In genomic region chr2:4474539-4474937, GRCm38 (mm10) we compare ENCODE assay signal across 10 mouse cellular contexts.
DNase-seq lines count a peak whose midpoint lies in the region; ATAC-seq and TF ChIP-seq lines count a peak whose summit lies in the region.
"Had no signal": no experiment of that assay in that cellular context is flagged by ENCODE, and none has a peak within 500 bp of the region (broad histone marks: within the 10 kb centered on the region; RNA-seq: fewer than 3 reads in every experiment).

No protein-coding gene starts in this region.

- TF ChIP-seq EP300 in lung, postnatal 0 days (IDR thresholded peaks at IDR 0.05): no peak

- 0 out of 2 replicates have a peak overlapping the region, but pooled peaks have one; percentile 38 for H3K27ac ChIP-seq in forebrain, embryonic 13.5 days
- H3K27ac ChIP-seq in forebrain, embryonic 11.5 days (ENCODE audit: low read depth, low read length): no peak overlapping the region
- H3K27ac ChIP-seq in kidney, postnatal 0 days: 0 out of 2 replicates have a peak overlapping the region, but pooled peaks have one; percentile 47
- 0 out of 2 replicates have a peak overlapping the region, but pooled peaks have one; percentile 13 for H3K27ac ChIP-seq in heart, embryonic 12.5 days (ENCODE audit: poor library complexity, severe bottlenecking)
- no peak overlapping the region for H3K27ac ChIP-seq in lung, postnatal 0 days (ENCODE audit: low read length)

- intact Hi-C loops in gastrocnemius, postnatal 14 days (cut with DNase I; ENCODE audit: low total_unique reads): no loop called here

- H3K36me3 ChIP-seq in forebrain, embryonic 13.5 days (ENCODE audit: poor library complexity, severe bottlenecking): peaks cover 20% of the 10 kb centered on the region
- no peaks in the 10 kb centered on the region; the same call in 1 of the 2 replicates for H3K36me3 ChIP-seq in forebrain, embryonic 11.5 days (ENCODE audit: control insufficient read depth, insufficient read depth, low read length)
- no peaks in the 10 kb centered on the region for H3K36me3 ChIP-seq in kidney, postnatal 0 days (ENCODE audit: insufficient read depth, low read length)
- no peaks in the 10 kb centered on the region; the same call in 1 of the 2 replicates for H3K36me3 ChIP-seq in heart, embryonic 12.5 days
- H3K36me3 ChIP-seq in lung, postnatal 0 days (ENCODE audit: insufficient read depth, low read length): no peaks in the 10 kb centered on the region

- H3K4me2 ChIP-seq in forebrain, embryonic 13.5 days: no peak overlapping the region
- H3K4me2 ChIP-seq in forebrain, embryonic 11.5 days (ENCODE audit: low read depth, low read length, severe bottlenecking): no peak overlapping the region
- no peak overlapping the region for H3K4me2 ChIP-seq in kidney, postnatal 0 days (ENCODE audit: low read length)
- no peak overlapping the region for H3K4me2 ChIP-seq in heart, embryonic 12.5 days
- no peak overlapping the region for H3K4me2 ChIP-seq in lung, postnatal 0 days (replicated peaks; ENCODE audit: low read depth, low read length)

- no peaks in the 10 kb centered on the region for H3K9me3 ChIP-seq in forebrain, embryonic 13.5 days (replicated peaks)
- no peaks in the 10 kb centered on the region for H3K9me3 ChIP-seq in forebrain, embryonic 11.5 days (ENCODE audit: control insufficient read depth, low read length)
- no peaks in the 10 kb centered on the region for H3K9me3 ChIP-seq in kidney, postnatal 0 days (replicated peaks; ENCODE audit: low read length)
- no peaks in the 10 kb centered on the region for H3K9me3 ChIP-seq in heart, embryonic 12.5 days (replicated peaks)
- H3K9me3 ChIP-seq in lung, postnatal 0 days (ENCODE audit: low read length): no peaks in the 10 kb centered on the region

- DNase-seq in forebrain, embryonic 11.5 days (ENCODE audit: low spot score): no peak
- no peak for DNase-seq in kidney, postnatal 0 days (ENCODE audit: low spot score)
- DNase-seq in kidney, adult 11 months: no peak
- peak; percentile 38 for DNase-seq in lung, postnatal 0 days (ENCODE audit: low spot score)
- DNase-seq in gastrocnemius, postnatal 14 days: no peak
- DNase-seq in adrenal gland, postnatal 4 days (ENCODE audit: low spot score in 2 of 2): no peak
- DNase-seq: right cerebral cortex, postnatal 14 days had no signal

- peak; percentile 47; the same call in 1 of the 2 replicates for TF ChIP-seq CTCF in kidney, postnatal 0 days (IDR thresholded peaks at IDR 0.05; ENCODE audit: low read depth)
- peak; percentile 50 for TF ChIP-seq CTCF in lung, postnatal 0 days (IDR thresholded peaks at IDR 0.05)

- H3K9ac ChIP-seq in forebrain, embryonic 13.5 days: no peak overlapping the region
- H3K9ac ChIP-seq in forebrain, embryonic 11.5 days (ENCODE audit: low read length): no peak overlapping the region
- no peak overlapping the region for H3K9ac ChIP-seq in kidney, postnatal 0 days (ENCODE audit: low read depth, low read length)
- no peak overlapping the region for H3K9ac ChIP-seq in heart, embryonic 12.5 days
- no peak overlapping the region for H3K9ac ChIP-seq in lung, postnatal 0 days (replicated peaks; ENCODE audit: low read depth)

- no peak for ATAC-seq in forebrain, embryonic 13.5 days
- ATAC-seq in forebrain, embryonic 11.5 days (replicated peaks; ENCODE audit: low FRiP score): no peak
- ATAC-seq in kidney, postnatal 0 days (replicated peaks; ENCODE audit: low FRiP score, low read depth): no peak
- ATAC-seq in heart, embryonic 12.5 days (ENCODE audit: insufficient number of reproducible peaks, low FRiP score): no peak
- ATAC-seq in lung, postnatal 0 days: peak; percentile 41

- no peak overlapping the region for H3K4me3 ChIP-seq in forebrain, embryonic 13.5 days
- H3K4me3 ChIP-seq in forebrain, embryonic 11.5 days (ENCODE audit: low read depth, low read length): no peak overlapping the region
- no peak overlapping the region for H3K4me3 ChIP-seq in kidney, postnatal 0 days (replicated peaks; ENCODE audit: low read depth, low read length)
- no peak overlapping the region for H3K4me3 ChIP-seq in heart, embryonic 12.5 days
- no peak overlapping the region for H3K4me3 ChIP-seq in lung, postnatal 0 days (ENCODE audit: low read depth, low read length)
- H3K4me3 ChIP-seq: erythroblast, embryonic 14.5 days had no signal

- H3K4me1 ChIP-seq in forebrain, embryonic 13.5 days: 0 out of 2 replicates have a peak, but pooled peaks cover 7% of the 10 kb centered on the region
- no peaks in the 10 kb centered on the region for H3K4me1 ChIP-seq in forebrain, embryonic 11.5 days (replicated peaks; ENCODE audit: control insufficient read depth, insufficient read depth, low read length)
- H3K4me1 ChIP-seq in kidney, postnatal 0 days (replicated peaks; ENCODE audit: insufficient read depth, low read length): 0 out of 2 replicates have a peak, but pooled peaks cover 7% of the 10 kb centered on the region
- H3K4me1 ChIP-seq in heart, embryonic 12.5 days (replicated peaks): peaks cover 47% of the 10 kb centered on the region
- H3K4me1 ChIP-seq in lung, postnatal 0 days (ENCODE audit: insufficient read depth, low read depth, low read length): no peaks in the 10 kb centered on the region; the same call in 1 of the 2 replicates

- H3K27me3 ChIP-seq in forebrain, embryonic 13.5 days: no peaks in the 10 kb centered on the region
- H3K27me3 ChIP-seq in forebrain, embryonic 11.5 days (ENCODE audit: control insufficient read depth, insufficient read depth, low read length): no peaks in the 10 kb centered on the region
- H3K27me3 ChIP-seq in kidney, postnatal 0 days (ENCODE audit: insufficient read depth, low read length): no peaks in the 10 kb centered on the region
- H3K27me3 ChIP-seq in heart, embryonic 12.5 days (replicated peaks): no peaks in the 10 kb centered on the region
- H3K27me3 ChIP-seq in lung, postnatal 0 days (replicated peaks; ENCODE audit: insufficient read depth, low read length): no peaks in the 10 kb centered on the region

Comparison
In these comparisons a context has a peak if more than half of its experiments do, and no peak if none do; other contexts are left out.
1. H3K27ac ChIP-seq: peak in forebrain, embryonic 13.5 days (single experiment), kidney, postnatal 0 days (single experiment) and heart, embryonic 12.5 days (single experiment); none in forebrain, embryonic 11.5 days (single experiment) and lung, postnatal 0 days (single experiment).